Mouse (Mus musculus) spleen, adult 2 months (tissue): ENCODE measurements at regions not wholly inside any gene's neighbourhood (a gene's known extent, or its start where the extent isn't known, plus 50 kb on each side); places are given as distances from the start of the nearest gene placed in this dataset.

Experiments
- DNase-seq, 2 experiments: peaks; one replicate each; pipeline versions ENCODE4 v3.0.0 to v3.0.0-alpha.2; 2012 to 2021; ENCODE audit warnings: low spot score in 2 of 2, low read depth in 1 of 2
- H3K27ac ChIP-seq: fragments of 200-500 bp; 2 replicates; pipeline ENCODE4 v1.5.1; 2012; ENCODE audit warnings: low read length, inconsistent platforms; ENCODE audit not compliant: insufficient read depth
- H3K27me3 ChIP-seq: fragments of 200-500 bp; 2 replicates; pipeline ENCODE4 v1.6.1; 2012; ENCODE audit warnings: mild to moderate bottlenecking, moderate library complexity, low read length, inconsistent platforms; ENCODE audit not compliant: control insufficient read depth, insufficient read depth
- H3K36me3 ChIP-seq: fragments of 200-500 bp; 2 replicates; pipeline ENCODE4 v1.6.1; 2012; ENCODE audit warnings: mild to moderate bottlenecking, low read length, inconsistent platforms; ENCODE audit not compliant: control insufficient read depth, insufficient read depth
- H3K4me1 ChIP-seq: fragments of 200-500 bp; 2 replicates; pipeline ENCODE4 v1.6.1; 2011; ENCODE audit warnings: inconsistent platforms; ENCODE audit not compliant: control insufficient read depth, insufficient read depth, insufficient read length
- H3K4me3 ChIP-seq: fragments of 200-500 bp; 2 replicates; pipeline ENCODE4 v1.5.1; 2011; ENCODE audit warnings: mild to moderate bottlenecking, inconsistent platforms; ENCODE audit not compliant: insufficient read depth, insufficient read length; ENCODE audit errors: extremely low read depth
- CTCF ChIP-seq: fragments of 200-500 bp; IDR thresholded peaks from 2 replicates; pipeline ENCODE4 v1.5.1; 2011; ENCODE audit warnings: mild to moderate bottlenecking, inconsistent platforms; ENCODE audit not compliant: insufficient read depth, insufficient read length, insufficient replicate concordance; ENCODE audit errors: extremely low read depth
- POLR2A ChIP-seq: fragments of 200-500 bp; IDR thresholded peaks from 2 replicates; pipeline ENCODE4 v1.6.1; 2011; ENCODE audit warnings: low read depth, low read length, inconsistent platforms
- WGBS: fragments of 180-500 bp; shearing (Covaris S2); methylation state at CpG from one replicate; pipeline ENCODE4 v1.1.7; 2018; 5-methylcytosine and 5-hydroxymethylcytosine counted together

DNA sequence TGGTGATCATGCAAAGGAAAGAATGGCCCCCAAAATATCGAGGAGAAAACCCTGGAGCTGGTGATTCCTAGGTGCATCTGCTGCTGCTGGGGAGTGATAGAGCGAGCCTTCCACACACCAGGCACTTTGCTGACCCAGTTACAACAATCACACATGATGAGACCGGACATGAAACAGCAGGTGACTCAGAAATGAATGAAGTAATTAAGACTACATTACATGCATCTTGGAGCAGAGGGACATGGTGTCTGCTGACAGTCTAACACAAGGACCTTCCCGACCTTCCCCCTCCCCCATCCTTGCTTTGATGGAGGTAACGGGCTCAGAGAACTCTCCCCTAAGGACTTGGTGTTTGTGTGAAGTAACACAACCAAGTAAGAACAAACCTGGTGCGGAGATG, 258.3 kb downstream of the Cdh26 start:
- Histone ChIP-seq H3K36me3 (no peaks in the 10 kb centered on the region), H3K4me3 (no peak overlapping the region), H3K27ac (no peak overlapping the region), H3K27me3 (no peaks in the 10 kb centered on the region), H3K4me1 (no peaks in the 10 kb centered on the region)
- DNase-seq, result no peak
- 82% methylated on average over 6 of the region's 6 CpGs for WGBS
- no peak for TF ChIP-seq POLR2A
- TF ChIP-seq CTCF, result no peak

DNA sequence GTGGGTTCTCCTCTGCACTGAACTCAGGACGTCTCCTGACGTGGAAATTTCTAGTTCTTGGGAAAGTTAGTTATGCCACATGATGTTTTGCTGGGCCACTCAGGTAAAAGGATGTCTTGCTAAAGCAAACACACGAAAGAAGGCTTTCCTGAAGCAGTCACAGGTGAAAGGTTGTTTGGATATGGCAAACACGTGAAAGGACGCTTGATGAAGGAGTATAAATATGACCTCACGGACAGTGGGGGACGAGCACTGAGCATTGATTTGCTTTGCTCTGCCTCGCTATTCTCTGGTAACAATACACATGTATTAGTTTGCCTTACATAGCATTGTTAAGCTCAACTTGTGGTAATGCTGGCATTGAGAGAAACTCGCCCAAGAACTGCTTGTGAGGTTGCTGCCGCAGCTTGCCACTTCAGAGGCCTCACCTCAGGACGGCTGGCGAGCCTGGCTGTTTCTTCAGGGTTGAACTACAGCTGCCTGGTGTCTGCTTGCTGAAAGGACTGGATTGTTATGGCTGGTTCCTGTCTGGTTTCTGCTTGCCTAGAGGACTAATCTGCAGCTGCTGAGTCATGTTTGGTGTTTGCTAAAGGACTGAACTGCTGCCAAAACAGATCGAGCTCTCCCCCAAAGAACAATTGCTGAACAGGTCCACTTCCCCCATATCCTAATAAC, 261.0 kb downstream of the Cdh26 start:
- H3K27me3 ChIP-seq, result no peaks in the 10 kb centered on the region
- no peaks in the 10 kb centered on the region for H3K36me3 ChIP-seq
- no peak overlapping the region for H3K27ac ChIP-seq
- H3K4me3 ChIP-seq, result no peak overlapping the region
- H3K4me1 ChIP-seq, result no peaks in the 10 kb centered on the region
- TF ChIP-seq CTCF, result no peak
- TF ChIP-seq POLR2A, result no peak
- DNase-seq, result no peak
- 62% methylated on average over 13 of the region's 13 CpGs for WGBS

DNA sequence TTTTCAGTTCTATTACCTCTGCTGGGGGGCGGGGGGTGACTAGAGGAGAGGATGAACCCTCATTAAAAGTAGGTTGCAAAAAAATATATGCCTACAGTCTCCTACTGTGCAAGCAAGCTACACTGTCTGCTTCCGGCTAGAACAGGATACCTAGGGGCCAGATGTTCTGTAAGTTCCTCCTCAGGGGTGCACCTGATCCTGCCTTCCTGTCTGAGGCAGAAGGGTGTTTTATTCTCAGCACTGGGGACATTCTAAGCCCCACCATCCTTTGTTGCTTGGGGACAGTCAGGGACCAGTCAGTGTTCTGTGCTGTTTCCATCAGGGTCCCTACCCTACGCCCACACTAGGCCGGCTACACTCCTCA, 261.5 kb downstream of the Cdh26 start:
- DNase-seq, result no peak
- no peaks in the 10 kb centered on the region for H3K27me3 ChIP-seq
- H3K27ac ChIP-seq, result no peak overlapping the region
- WGBS, result 38% methylated on average over 4 of the region's 4 CpGs
- no peaks in the 10 kb centered on the region for H3K4me1 ChIP-seq
- H3K4me3 ChIP-seq, result no peak overlapping the region
- H3K36me3 ChIP-seq, result no peaks in the 10 kb centered on the region
- TF ChIP-seq POLR2A (no peak), CTCF (no peak)

DNA sequence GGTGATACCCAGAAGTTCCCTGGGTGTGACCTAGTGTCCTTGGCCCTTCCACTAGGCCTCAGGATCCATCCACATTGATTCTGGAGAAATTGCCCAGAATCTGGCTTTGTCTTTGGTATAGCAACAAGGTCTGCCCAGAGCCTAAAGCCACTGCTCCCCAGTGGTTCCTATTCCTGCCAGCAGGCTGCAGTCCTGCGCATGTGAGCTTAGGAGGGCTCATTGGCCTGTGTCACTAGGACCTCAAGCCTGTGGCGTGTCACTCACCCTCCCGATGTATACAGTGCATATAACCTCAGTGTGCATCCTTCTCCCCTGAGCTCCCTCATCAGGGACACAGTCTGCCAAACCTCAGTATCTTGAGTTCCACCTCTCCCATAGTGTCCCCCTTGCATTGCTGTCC, 261.9 kb downstream of the Cdh26 start:
- Histone ChIP-seq H3K4me1 (no peaks in the 10 kb centered on the region), H3K27ac (no peak overlapping the region), H3K36me3 (no peaks in the 10 kb centered on the region), H3K4me3 (no peak overlapping the region), H3K27me3 (no peaks in the 10 kb centered on the region)
- no peak for DNase-seq
- 80% methylated on average over 3 of the region's 3 CpGs for WGBS
- TF ChIP-seq CTCF (no peak), POLR2A (no peak)

DNA sequence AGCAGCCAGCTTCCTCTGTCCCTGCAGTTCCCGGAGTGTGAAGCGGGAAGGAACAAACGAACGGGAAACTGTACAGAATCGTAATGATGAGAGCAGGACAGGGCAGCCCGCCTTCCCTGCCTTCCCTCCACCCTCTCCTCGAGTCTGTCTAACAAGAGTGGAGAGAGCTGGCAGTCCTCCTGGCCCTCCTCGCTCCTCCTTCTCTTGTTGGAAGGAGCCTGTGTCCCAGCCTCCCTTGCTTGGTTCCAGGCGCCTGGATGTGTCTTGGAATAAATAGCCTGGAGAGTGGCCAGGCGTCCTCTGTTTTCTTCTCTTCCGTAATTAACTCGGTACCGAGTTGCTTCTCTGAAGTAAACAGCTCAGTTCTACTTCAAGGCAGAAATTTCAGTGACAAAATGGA, 268.3 kb downstream of the Cdh26 start:
- no peak for DNase-seq
- Histone ChIP-seq H3K36me3 (no peaks in the 10 kb centered on the region), H3K4me3 (no peak overlapping the region), H3K4me1 (no peaks in the 10 kb centered on the region), H3K27me3 (no peaks in the 10 kb centered on the region), H3K27ac (no peak overlapping the region)
- TF ChIP-seq CTCF (no peak), POLR2A (no peak)
- 89% methylated on average over 13 of the region's 13 CpGs for WGBS

DNA sequence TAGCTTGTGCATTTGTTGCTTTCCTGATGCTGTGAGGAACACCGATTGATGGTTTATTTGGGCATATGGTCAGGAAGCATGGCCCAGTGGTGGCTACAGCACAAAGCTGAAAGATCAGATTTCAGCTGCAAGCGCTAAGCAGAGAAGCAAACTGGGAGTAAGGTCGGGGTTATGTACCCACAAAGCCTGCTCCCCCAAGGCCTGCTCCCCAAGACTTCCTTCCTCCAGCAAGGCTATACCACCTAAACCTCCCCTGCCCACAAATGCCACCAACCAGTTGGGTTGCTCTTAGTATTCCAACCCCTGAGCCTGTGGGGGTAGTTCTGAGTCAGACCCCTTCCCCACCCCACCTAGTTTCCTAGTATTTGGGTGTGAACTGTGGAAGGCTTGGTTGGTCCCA, 270.5 kb downstream of the Cdh26 start:
- Histone ChIP-seq H3K27ac (no peak overlapping the region), H3K27me3 (no peaks in the 10 kb centered on the region), H3K4me1 (no peaks in the 10 kb centered on the region), H3K4me3 (no peak overlapping the region), H3K36me3 (no peaks in the 10 kb centered on the region)
- DNase-seq, result no peak
- TF ChIP-seq POLR2A, result no peak
- no peak for TF ChIP-seq CTCF
- 14% methylated on average over 3 of the region's 3 CpGs for WGBS

DNA sequence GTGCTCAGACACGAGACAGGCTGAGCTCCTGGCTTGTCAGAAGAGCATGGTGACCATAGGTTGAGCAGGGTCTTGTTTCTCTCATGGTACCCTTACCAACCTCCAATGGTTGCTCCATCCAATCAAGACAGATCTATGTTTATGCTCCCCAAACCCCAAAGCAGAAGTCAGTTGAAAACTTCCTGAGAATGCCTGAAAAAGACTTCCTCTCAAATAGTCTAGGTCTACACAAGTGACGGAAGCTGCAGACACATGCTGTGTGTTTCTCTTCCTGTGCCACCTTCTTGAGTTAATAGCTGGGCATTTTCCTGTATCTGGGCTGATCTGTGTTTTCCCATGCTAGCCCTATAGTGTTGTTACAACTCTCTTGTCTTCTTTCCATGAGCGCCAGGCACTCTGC, 274.2 kb downstream of the Cdh26 start:
- no peaks in the 10 kb centered on the region for H3K36me3 ChIP-seq
- no peaks in the 10 kb centered on the region for H3K4me1 ChIP-seq
- DNase-seq, result no peak
- no peaks in the 10 kb centered on the region for H3K27me3 ChIP-seq
- H3K4me3 ChIP-seq, result no peak overlapping the region
- TF ChIP-seq CTCF, result no peak
- TF ChIP-seq POLR2A, result no peak
- H3K27ac ChIP-seq, result no peak overlapping the region
- WGBS, result 54% methylated on average over 3 of the region's 3 CpGs
